Mouse (Mus musculus) intestine, postnatal 0 days (tissue): ENCODE results near the gene Ppib. TPM values are rescaled to one million over a fixed set of nuclear protein-coding genes. Genes with fewer than 3 reads are reported as not detected.
A peak's percentile ranks its signal among the peaks of the same experiment; 100 is the strongest.

Experiments used
- ATAC-seq: fragments of 200-750 bp; cut with Nextera tagmentation; 2 replicates; pipeline ENCODE4 v1.8.0; 2017; ENCODE audit warnings: mild to moderate bottlenecking, moderate TSS enrichment, moderate library complexity
- H3K27ac ChIP-seq: fragments of 300-500 bp; sonication (generic); 2 replicates; pipeline ENCODE4 v1.5.1; 2014; ENCODE audit warnings: mild to moderate bottlenecking, low read depth, low read length, moderate library complexity
- H3K27me3 ChIP-seq: fragments of 300-500 bp; sonication (generic); replicated peaks from 2 replicates; pipeline ENCODE4 v1.6.1; 2014; ENCODE audit warnings: low read length, mixed read lengths; ENCODE audit not compliant: control insufficient read depth, insufficient read depth
- H3K36me3 ChIP-seq: fragments of 300-500 bp; sonication (generic); 2 replicates; pipeline ENCODE4 v1.6.1; 2014; ENCODE audit warnings: mild to moderate bottlenecking, moderate library complexity; ENCODE audit not compliant: control insufficient read depth, insufficient read depth
- H3K4me1 ChIP-seq: fragments of 300-500 bp; sonication (generic); replicated peaks from 2 replicates; pipeline ENCODE4 v1.6.1; 2014; ENCODE audit warnings: antibody characterized with exemption, low read length, mixed read lengths; ENCODE audit not compliant: control insufficient read depth, insufficient read depth
- H3K4me2 ChIP-seq: fragments of 300-500 bp; sonication (generic); replicated peaks from 2 replicates; pipeline ENCODE4 v1.6.1; 2014; ENCODE audit warnings: low read depth, mild to moderate bottlenecking, moderate library complexity
- H3K4me3 ChIP-seq: fragments of 300-500 bp; sonication (generic); 2 replicates; pipeline ENCODE4 v1.5.1; 2014; ENCODE audit warnings: low read depth, low read length
- H3K9ac ChIP-seq: fragments of 300-500 bp; sonication (generic); 2 replicates; pipeline ENCODE4 v1.6.1; 2014; ENCODE audit warnings: mild to moderate bottlenecking, low read depth, low read length
- H3K9me3 ChIP-seq: fragments of 300-500 bp; sonication (generic); 2 replicates; pipeline ENCODE4 v1.6.1; 2016; ENCODE audit warnings: mixed run types; ENCODE audit not compliant: control insufficient read depth
- CTCF ChIP-seq: sonication (generic); IDR thresholded peaks from 2 replicates; pipeline ENCODE4 v1.5.1; 2016; ENCODE audit warnings: low read depth, mild to moderate bottlenecking, control low read depth, antibody characterized with exemption, moderate library complexity
- WGBS: fragments of 180-500 bp; shearing (Covaris S2); extraction: QIAGEN DNeasy Blood & Tissue Kit; methylation state at CpG from one replicate; pipeline ENCODE4 v1.1.7; 2014; 5-methylcytosine and 5-hydroxymethylcytosine counted together
- polyA plus RNA-seq: library from polyadenylated mRNA; unstranded; fragments of >200 nt; fragmentation: Nextera tagmentation; extraction: Ambion mirVana; gene quantifications from 2 replicates; pipeline ENCODE4 v1.2.1, GENCODE M21; 2015

Ppib gene
- polyA plus RNA-seq, 1 experiment from 2014 or later = 508 TPM

- Histone ChIP-seq H3K36me3 (peaks cover 21% of the 10 kb centered on the region; the same call in 1 of the 2 replicates), H3K27me3 (no peaks in the 10 kb centered on the region), H3K9me3 (no peaks in the 10 kb centered on the region), H3K9ac (no peak overlapping the region), H3K4me3 (no peak overlapping the region), H3K4me1 (no peaks in the 10 kb centered on the region), H3K4me2 (no peak overlapping the region), H3K27ac (no peak overlapping the region)
- no peak for TF ChIP-seq CTCF
- ATAC-seq = no peak
- WGBS = 73% methylated on average over 4 of the region's 4 CpGs
These were observed 17.7 kb upstream of the Ppib start for GRCm38 (mm10) chr9:66042331-66042730.

- H3K27me3 ChIP-seq = no peaks in the 10 kb centered on the region
- ATAC-seq = no peak
- H3K36me3 ChIP-seq = peaks cover 21% of the 10 kb centered on the region; the same call in 1 of the 2 replicates
- WGBS = 97% methylated on average over 3 of the region's 3 CpGs
- TF ChIP-seq CTCF = no peak
- no peak overlapping the region for H3K9ac ChIP-seq
- H3K4me2 ChIP-seq = no peak overlapping the region
- no peak overlapping the region for H3K4me3 ChIP-seq
- H3K9me3 ChIP-seq = no peaks in the 10 kb centered on the region
- H3K27ac ChIP-seq = no peak overlapping the region
- H3K4me1 ChIP-seq = no peaks in the 10 kb centered on the region
These were observed 16.8 kb upstream of the Ppib start for GRCm38 (mm10) chr9:66043241-66043640.

DNA sequence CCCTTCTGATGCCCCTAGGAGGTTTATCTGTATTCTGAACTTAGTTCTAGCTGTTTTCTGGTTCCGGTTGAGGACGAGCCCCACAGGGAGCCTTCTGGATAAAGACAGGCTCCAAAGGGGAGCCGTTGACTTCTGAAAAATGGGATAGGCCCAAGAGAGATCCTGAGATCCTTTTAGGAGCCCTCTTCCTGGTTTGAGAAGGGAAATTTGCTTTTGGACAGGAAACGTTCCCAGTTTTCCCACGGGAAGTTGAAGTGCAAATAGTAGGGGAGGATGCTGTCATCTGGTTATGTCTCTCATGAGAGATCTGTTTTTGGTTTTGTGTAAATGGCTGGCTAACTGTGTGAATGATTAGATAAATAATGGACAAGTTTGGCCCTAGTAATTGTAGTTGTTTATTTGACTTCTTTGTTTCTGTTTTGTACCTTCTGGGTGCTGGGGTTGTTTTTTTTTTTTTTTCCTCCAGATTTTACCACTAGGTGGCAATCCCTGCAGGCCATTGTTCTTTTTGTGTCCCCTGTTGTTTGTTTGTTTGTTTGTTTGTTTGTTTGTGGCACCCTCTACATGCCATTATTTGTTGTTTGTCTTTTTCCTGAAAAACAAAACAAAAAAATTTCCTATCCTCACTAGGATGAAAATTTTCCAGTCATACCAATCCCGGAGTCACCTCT, 10.0 kb upstream of the Ppib start:
- no peaks in the 10 kb centered on the region for H3K36me3 ChIP-seq
- no peak overlapping the region for H3K4me3 ChIP-seq
- H3K4me1 ChIP-seq = no peaks in the 10 kb centered on the region
- H3K27ac ChIP-seq = no peak overlapping the region
- TF ChIP-seq CTCF = 0 out of 2 replicates have a peak, but pooled peaks have one; percentile 28
- H3K9me3 ChIP-seq = no peaks in the 10 kb centered on the region
- H3K4me2 ChIP-seq = no peak overlapping the region
- no peak for ATAC-seq
- H3K27me3 ChIP-seq = no peaks in the 10 kb centered on the region
- no peak overlapping the region for H3K9ac ChIP-seq
- 76% methylated on average over 6 of the region's 6 CpGs for WGBS

DNA sequence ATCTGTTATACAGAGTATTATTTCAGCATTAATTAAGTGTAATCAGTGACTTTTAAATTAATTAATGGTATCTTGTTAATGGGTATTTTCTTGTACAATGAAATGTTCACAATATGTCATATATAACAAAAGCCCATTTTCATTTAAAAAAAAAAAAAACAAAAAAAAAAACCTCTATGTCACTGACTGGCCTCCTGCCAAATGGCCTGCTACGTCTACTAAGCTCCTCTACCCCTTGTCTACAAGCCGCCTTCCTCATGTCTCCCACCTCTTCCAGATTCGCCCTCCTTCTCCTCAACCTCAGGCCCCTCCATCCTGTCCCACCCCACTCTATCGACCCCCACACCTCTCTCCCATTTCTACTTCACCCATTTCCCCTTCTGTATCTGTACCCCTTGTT, 8.5 kb upstream of the Ppib start:
- Histone ChIP-seq H3K27me3 (no peaks in the 10 kb centered on the region), H3K36me3 (no peaks in the 10 kb centered on the region), H3K4me3 (no peak overlapping the region), H3K9me3 (no peaks in the 10 kb centered on the region), H3K4me1 (no peaks in the 10 kb centered on the region), H3K9ac (no peak overlapping the region), H3K4me2 (no peak overlapping the region), H3K27ac (no peak overlapping the region)
- 67% methylated on average over 4 of the region's 4 CpGs for WGBS
- no peak for ATAC-seq
- no peak for TF ChIP-seq CTCF

DNA sequence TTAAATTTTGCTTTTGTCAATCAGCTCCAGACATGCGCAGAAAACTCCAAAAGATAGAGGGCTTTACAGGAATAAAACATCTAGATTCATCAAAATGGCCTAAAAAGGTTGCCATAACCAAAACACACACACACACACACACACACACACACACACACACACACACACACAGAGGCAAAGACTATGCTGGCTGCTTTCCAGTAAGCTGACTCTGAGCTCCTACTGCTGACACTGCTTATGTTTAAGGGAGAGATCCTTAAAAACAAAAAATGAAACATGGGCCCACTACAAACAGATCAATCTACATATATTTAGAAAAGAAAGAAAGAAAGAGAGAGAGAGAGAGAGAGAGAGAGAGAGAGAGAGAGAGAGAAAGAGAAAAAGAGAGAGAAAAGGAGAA, 7.3 kb upstream of the Ppib start:
- no peaks in the 10 kb centered on the region for H3K4me1 ChIP-seq
- no peaks in the 10 kb centered on the region for H3K9me3 ChIP-seq
- H3K9ac ChIP-seq = no peak overlapping the region
- no peak for ATAC-seq
- H3K4me2 ChIP-seq = no peak overlapping the region
- no peaks in the 10 kb centered on the region for H3K36me3 ChIP-seq
- H3K27ac ChIP-seq = no peak overlapping the region
- TF ChIP-seq CTCF = no peak
- WGBS = 93% methylated on average over 1 of the region's 1 CpGs
- H3K27me3 ChIP-seq = no peaks in the 10 kb centered on the region
- no peak overlapping the region for H3K4me3 ChIP-seq

GRCm38 (mm10) chr9:66053620-66054019, 6.4 kb upstream of the Ppib start:
- Histone ChIP-seq H3K27me3 (no peaks in the 10 kb centered on the region), H3K9ac (no peak overlapping the region), H3K9me3 (no peaks in the 10 kb centered on the region), H3K4me2 (no peak overlapping the region), H3K4me3 (no peak overlapping the region), H3K4me1 (no peaks in the 10 kb centered on the region), H3K36me3 (no peaks in the 10 kb centered on the region), H3K27ac (no peak overlapping the region)
- ATAC-seq = no peak
- TF ChIP-seq CTCF = peak; percentile 41
- 44% methylated on average over 1 of the region's 1 CpGs for WGBS

- peaks cover 28% of the 10 kb centered on the region for H3K36me3 ChIP-seq
These were observed 256 bp downstream of the Ppib start for GRCm38 (mm10) chr9:66060308-66060647.

More at GRCm38 (mm10) chr9:66060308-66060647, 256 bp downstream of the Ppib start:
- TF ChIP-seq CTCF = no peak
- Histone ChIP-seq H3K27me3 (no peaks in the 10 kb centered on the region), H3K27ac (peak overlapping the region; percentile 78), H3K4me1 (0 out of 2 replicates have a peak, but pooled peaks cover 9% of the 10 kb centered on the region), H3K4me3 (peak overlapping the region; percentile 83), H3K9me3 (no peaks in the 10 kb centered on the region), H3K4me2 (peak overlapping the region; percentile 87), H3K9ac (peak overlapping the region; percentile 80)
- under 1% methylated on average over 20 of the region's 20 CpGs for WGBS
- ATAC-seq = peak; percentile 74
